Mouse (Mus musculus) monocyte, adult 5-6 weeks (primary cell): ENCODE results near the gene Gm2431. TPM values are rescaled to one million over a fixed set of nuclear protein-coding genes. Genes with fewer than 3 reads are reported as not detected.
"Not testable (repeated sequence)": the region's sequence is repeated elsewhere in the genome, so short reads cannot be mapped to it uniquely, and the experiment has no call there.

Experiments
- ATAC-seq: fragments of 153-309, 156-312 bp; replicated peaks from 2 replicates; pipeline ENCODE4 v1.8.0; 2017; ENCODE audit warnings: mild to moderate bottlenecking; ENCODE audit not compliant: low TSS enrichment, insufficient number of reproducible peaks, severe bottlenecking, poor library complexity, low FRiP score
- total RNA-seq: library from RNA; stranded (forward); fragments of 200-1000, 200-491, 200-594 nt; gene quantifications from 3 replicates; pipeline ENCODE4 v1.2.3, GENCODE M21; 2017

Gm2431 gene
- not detected in 3 replicates for total RNA-seq

DNA sequence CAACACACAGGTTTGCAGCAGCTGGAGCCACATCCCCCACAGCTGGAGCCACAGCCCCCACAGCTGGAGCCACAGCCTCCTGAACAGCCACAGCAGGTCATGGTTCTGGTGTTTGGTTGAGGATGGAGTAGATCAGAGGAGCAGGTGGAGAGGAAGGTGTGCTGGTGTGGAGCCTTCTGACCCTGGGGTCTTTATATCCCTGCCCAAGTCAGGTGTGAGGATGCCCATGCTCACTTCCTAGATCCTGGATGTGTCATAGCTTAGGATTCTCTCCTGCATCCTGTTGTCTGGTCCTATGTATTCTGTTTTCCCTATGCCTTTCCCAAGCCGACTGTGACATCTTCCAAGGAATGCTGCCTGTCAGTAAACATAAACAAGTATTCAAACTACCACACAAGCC is at the start of gene Gm2431:
Gene Gm2431 (minus strand): TSS at position 101 of the 400 bp plus-strand sequence.
- not testable (repeated sequence) for ATAC-seq

DNA sequence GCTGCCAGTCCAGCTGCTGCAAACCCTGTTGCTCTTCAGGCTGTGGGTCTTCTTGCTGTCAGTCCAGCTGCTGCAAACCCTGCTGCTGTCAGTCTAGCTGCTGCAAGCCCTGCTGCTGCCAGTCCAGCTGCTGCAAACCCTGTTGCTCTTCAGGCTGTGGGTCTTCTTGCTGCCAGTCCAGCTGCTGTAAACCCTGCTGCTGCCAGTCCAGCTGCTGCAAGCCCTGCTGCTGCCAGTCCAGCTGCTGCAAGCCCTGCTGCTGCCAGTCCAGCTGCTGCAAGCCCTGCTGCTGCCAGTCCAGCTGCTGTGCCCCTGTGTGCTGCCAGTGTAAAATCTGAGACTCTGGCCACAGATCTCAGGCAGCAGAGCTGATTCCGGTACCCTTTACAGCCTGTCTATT is 45.8 kb upstream of the Gm2431 start:
- ATAC-seq = not testable (repeated sequence)

DNA sequence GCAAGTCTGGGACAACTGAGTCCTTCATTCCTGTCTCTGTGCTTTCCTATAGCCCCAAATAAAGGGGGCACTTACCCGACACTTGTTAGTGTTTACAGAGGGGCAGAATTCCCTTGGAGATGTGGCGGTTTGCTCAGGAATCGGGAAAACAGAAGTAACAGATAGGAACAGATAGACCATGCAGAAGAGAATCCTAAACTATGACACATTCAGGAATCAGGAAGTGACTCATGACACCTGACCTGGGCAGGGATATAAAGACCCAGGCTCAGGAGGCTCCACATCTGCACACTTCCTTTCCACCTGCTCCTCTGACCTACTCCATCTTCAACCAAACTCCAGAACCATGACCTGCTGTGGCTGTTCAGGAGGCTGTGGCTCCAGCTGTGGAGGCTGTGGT is 45.1 kb upstream of the Gm2431 start, which contains the start of gene Krtap5-4:
Gene Krtap5-4 (plus strand): TSS at position 301 of the 400 bp plus-strand sequence.
- ATAC-seq = no peak

DNA sequence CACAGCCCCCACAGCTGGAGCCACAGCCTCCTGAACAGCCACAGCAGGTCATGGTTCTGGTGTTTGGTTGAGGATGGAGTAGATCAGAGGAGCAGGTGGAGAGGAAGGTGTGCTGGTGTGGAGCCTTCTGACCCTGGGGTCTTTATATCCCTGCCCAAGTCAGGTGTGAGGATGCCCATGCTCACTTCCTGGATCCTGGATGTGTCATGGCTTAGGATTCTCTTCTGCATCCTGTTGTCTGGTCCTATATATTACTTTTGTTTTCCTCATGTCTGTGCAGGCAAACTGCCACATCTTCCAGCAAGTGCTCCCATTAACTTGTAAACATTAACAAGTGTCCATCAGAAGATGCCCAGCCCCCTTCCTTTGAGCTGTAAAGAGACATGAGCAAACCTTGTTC is 38.9 kb upstream of the Gm2431 start, which contains the start of gene Krtap5-1:
Gene Krtap5-1 (minus strand): TSS at position 101 of the 400 bp plus-strand sequence.
- ATAC-seq = not testable (repeated sequence)

GRCm38 (mm10) chr7:142296108-142296507 is 38.0 kb upstream of the Gm2431 start:
- not testable (repeated sequence) for ATAC-seq

DNA sequence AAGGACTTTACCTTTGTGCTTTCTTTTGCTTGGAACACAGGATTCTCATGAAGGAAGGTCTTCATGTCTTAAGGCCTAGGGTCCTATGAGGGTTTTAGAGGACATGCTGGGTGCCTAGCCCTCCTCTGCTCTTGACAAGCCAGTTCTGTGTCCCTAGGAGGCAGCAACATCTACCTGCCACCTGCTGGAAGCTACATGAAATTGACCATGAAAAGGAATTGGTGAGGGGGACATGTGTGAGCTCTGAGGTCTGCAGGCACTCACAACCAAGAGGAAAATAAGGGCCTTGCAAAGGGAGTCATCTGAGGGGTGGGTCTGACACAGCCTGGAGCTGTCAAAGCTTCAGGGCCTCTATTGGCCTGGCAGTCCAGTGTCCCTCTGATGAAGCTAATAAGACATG is 37.3 kb upstream of the Gm2431 start:
- no peak for ATAC-seq

DNA sequence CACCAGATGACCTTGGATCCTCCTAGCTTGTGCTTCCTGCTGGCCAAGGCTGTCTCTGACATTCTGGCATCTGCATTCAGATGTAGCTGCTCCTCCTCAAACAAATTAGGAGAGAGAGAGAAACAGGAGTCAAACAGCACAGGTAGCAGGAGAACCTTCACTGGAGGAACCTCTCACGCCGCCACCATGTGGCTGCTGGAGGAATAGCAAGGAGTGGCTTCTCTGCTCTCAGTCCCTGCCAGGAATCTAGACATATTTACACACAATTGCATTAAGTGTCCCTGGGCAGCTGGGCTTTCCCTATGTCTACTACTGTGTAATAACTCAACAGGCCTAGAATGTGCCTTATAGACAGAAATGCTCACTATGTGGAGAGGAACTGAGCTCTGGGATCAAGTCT is 35.7 kb upstream of the Gm2431 start:
- peak; percentile 66; the same call in 1 of the 2 replicates for ATAC-seq

DNA sequence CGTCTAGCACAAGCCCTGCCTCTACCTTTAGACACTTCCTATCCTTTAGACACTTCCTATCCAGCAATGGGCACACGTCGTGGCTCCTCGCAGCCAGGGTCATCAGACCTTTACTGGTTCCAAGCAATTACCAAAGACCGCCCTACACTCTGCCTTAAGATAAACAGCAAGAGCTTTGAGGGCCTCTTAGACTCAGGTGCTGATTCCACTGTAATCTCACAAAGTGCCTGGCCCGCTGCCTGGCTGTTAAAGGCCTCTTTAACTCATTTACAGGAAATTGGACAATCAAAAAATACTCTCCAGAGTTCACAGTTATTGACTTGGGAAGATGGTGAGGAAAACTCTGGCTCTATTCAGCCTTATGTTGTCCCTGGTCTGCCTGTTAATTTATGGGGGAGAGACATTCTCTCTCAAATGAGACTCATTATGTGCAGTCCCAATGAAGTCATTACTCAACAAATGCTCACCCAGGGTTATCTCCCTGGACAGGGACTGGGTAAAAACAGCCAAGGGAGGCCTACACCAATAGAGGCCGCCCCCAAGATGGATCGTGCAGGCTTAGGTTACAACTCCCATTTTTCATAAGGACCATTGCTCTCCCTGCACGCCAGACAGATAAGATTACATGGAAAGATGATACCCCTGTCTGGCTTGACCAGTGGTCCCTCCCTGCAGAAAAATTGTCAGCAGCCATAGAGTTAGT is 27.9 kb upstream of the Gm2431 start:
- ATAC-seq = not testable (repeated sequence)

GRCm38 (mm10) chr7:142285130-142285835 is 27.1 kb upstream of the Gm2431 start:
- ATAC-seq = no peak

- peak; percentile 55; the same call in 1 of the 2 replicates for ATAC-seq
These were observed 26.5 kb upstream of the Gm2431 start for GRCm38 (mm10) chr7:142284615-142285080.

DNA sequence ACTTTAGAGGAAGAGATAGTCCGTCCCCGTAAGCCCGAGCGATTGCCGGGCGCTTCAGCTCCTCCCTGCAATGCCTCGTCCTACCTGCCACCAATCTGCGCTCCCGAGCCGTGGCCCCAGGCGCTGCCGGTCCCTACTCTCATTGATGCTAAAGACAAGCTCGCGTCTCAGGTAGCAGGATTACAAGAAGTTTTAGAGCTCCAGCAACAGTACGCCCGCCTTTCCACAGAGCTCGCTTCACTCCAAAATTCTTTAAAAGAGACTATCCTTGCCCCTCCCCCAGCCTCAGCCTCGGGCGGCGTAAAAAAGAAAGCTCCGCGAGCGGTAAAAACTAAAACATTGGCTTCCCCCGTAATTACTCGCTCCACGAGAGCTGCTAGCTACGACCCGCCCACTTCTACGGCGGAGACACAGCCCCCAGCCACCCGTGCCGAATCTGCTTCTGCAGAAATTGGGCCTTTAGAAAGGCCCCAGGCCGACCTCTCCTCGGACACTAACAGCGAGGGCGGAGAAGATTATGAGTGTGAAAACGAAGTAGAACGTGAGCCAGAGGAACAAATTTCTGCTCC is 26.0 kb upstream of the Gm2431 start:
- ATAC-seq = peak; percentile 59

- ATAC-seq = not testable (repeated sequence)
These were observed 24.7 kb upstream of the Gm2431 start for GRCm38 (mm10) chr7:142282847-142283246.

- not testable (repeated sequence) for ATAC-seq
These were observed 21.1 kb upstream of the Gm2431 start for GRCm38 (mm10) chr7:142279291-142279690.

- ATAC-seq = peak; percentile 74
These were observed 20.0 kb upstream of the Gm2431 start for GRCm38 (mm10) chr7:142278183-142278582.

- not testable (repeated sequence) for ATAC-seq
These were observed 16.1 kb upstream of the Gm2431 start, which contains the start of gene Gm4559 for GRCm38 (mm10) chr7:142274263-142274662. Gene Gm4559 (minus strand): TSS chr7:142274363.

GRCm38 (mm10) chr7:142255517-142255916 is 2.6 kb downstream of the Gm2431 start:
- peak; percentile 61; the same call in 1 of the 2 replicates for ATAC-seq

- no peak for ATAC-seq
These were observed 8.3 kb downstream of the Gm2431 start for GRCm38 (mm10) chr7:142249824-142250223.

DNA sequence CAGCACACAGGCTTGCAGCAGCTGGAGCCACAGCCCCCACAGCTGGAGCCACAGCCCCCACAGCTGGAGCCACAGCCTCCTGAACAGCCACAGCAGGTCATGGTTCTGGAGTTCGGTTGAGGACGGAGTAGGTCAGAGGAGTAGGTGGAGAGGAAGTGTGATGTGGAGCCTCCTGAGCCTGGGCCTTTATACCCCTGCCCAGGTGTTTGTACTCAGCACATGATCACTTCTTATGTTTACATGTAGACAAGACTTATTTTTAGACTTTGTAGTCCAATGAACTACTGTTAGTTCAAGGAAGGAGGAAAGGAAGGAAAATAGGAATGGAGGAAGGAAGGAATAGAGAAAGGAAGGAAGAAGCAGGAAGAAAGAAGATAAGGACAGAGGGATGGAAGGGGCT is 17.2 kb downstream of the Gm2431 start, which contains the start of gene Gm40460:
Gene Gm40460 (minus strand): TSS at position 101 of the 400 bp plus-strand sequence.
- ATAC-seq = no peak

- ATAC-seq = no peak
These were observed 26.6 kb downstream of the Gm2431 start for GRCm38 (mm10) chr7:142231540-142231939.
